Mouse (Mus musculus) adrenal gland, postnatal 25 days (tissue): ENCODE data around the gene Nasp. TPM values are rescaled to one million over a fixed set of nuclear protein-coding genes. Genes with fewer than 3 reads are reported as not detected.
"Not testable (repeated sequence)": the region's sequence is repeated elsewhere in the genome, so short reads cannot be mapped to it uniquely, and the experiment has no call there.

ENCODE experiments used
- DNase-seq: peaks from one replicate; pipeline ENCODE4 v3.0.0; 2021; ENCODE audit warnings: mixed read lengths
- long read RNA-seq: library from polyadenylated mRNA; stranded (forward); transcript quantifications from one replicate; pipeline ENCODE4 v2.0.0, GENCODE M21; 2021
- total RNA-seq: library from RNA; stranded (reverse); gene quantifications from 2 replicates; pipeline ENCODE4 v1.2.3, GENCODE M21; 2021

Nasp gene
- 30.9 and 37.1 TPM in 2 replicates for total RNA-seq
- long read RNA-seq, transcript Nasp-202 (14 exons, 2,118 nt): major isoform, 20 of 23 reads
- long read RNA-seq, partial matches to known transcripts: 0 of 23 reads
- long read RNA-seq, other reads (novel, unspliced or antisense): 3 of 23 reads

- DNase-seq: peak; percentile 56
Measured at GRCm38 (mm10) chr4:116627722-116628662, at the start of gene Nasp. Nasp (minus strand) TSS chr4:116627941.

- DNase-seq: no peak
Measured at GRCm38 (mm10) chr4:116676027-116676426, 48.3 kb upstream of the Nasp start.

- not testable (repeated sequence) for DNase-seq
Measured at GRCm38 (mm10) chr4:116674761-116675160, 47.0 kb upstream of the Nasp start.

- DNase-seq: peak; percentile 72
Measured at GRCm38 (mm10) chr4:116672785-116673184, 45.0 kb upstream of the Nasp start.

- no peak for DNase-seq
Measured at GRCm38 (mm10) chr4:116669291-116669690, 41.5 kb upstream of the Nasp start.

- DNase-seq: no peak
Measured at GRCm38 (mm10) chr4:116668145-116668544, 40.4 kb upstream of the Nasp start.

GRCm38 (mm10) chr4:116666625-116667024, 38.9 kb upstream of the Nasp start:
- DNase-seq: no peak

GRCm38 (mm10) chr4:116661998-116662397, 34.3 kb upstream of the Nasp start:
- DNase-seq: no peak

- DNase-seq: no peak
Measured at GRCm38 (mm10) chr4:116660829-116661228, 33.1 kb upstream of the Nasp start.

GRCm38 (mm10) chr4:116659916-116660315, 32.2 kb upstream of the Nasp start:
- not testable (repeated sequence) for DNase-seq

- peak; percentile 26 for DNase-seq
Measured at GRCm38 (mm10) chr4:116659474-116659873, 31.7 kb upstream of the Nasp start.

GRCm38 (mm10) chr4:116657971-116658370, 30.2 kb upstream of the Nasp start:
- DNase-seq: no peak

- DNase-seq: no peak
Measured at GRCm38 (mm10) chr4:116655658-116656057, 27.9 kb upstream of the Nasp start.

- DNase-seq: no peak
Measured at GRCm38 (mm10) chr4:116655100-116655499, 27.4 kb upstream of the Nasp start.

GRCm38 (mm10) chr4:116653228-116653627, 25.5 kb upstream of the Nasp start:
- DNase-seq: peak; percentile 82

- no peak for DNase-seq
Measured at GRCm38 (mm10) chr4:116651797-116652135, 24.0 kb upstream of the Nasp start.

- peak; percentile 90 for DNase-seq
Measured at GRCm38 (mm10) chr4:116650924-116651796, 23.4 kb upstream of the Nasp start, which contains the start of gene Akr1a1. Akr1a1 (minus strand) TSS chr4:116651680.

GRCm38 (mm10) chr4:116650365-116650764, 22.6 kb upstream of the Nasp start:
- no peak for DNase-seq

- no peak for DNase-seq
Measured at GRCm38 (mm10) chr4:116649411-116649810, 21.7 kb upstream of the Nasp start.

GRCm38 (mm10) chr4:116645624-116646023, 17.9 kb upstream of the Nasp start:
- DNase-seq: no peak

GRCm38 (mm10) chr4:116644326-116644725, 16.6 kb upstream of the Nasp start:
- no peak for DNase-seq

- DNase-seq: no peak
Measured at GRCm38 (mm10) chr4:116642071-116642470, 14.3 kb upstream of the Nasp start.

- DNase-seq: no peak
Measured at GRCm38 (mm10) chr4:116638821-116639220, 11.1 kb upstream of the Nasp start.
